Comparison of ENCODE assay signal across 12 mouse cellular contexts in genomic region chr11:114680291-114680690, GRCm38 (mm10). TPM values are rescaled to one million over a fixed set of nuclear protein-coding genes. Genes with fewer than 3 reads are reported as not detected.
DNase-seq lines count a peak whose midpoint lies in the region; ATAC-seq and TF ChIP-seq lines count a peak whose summit lies in the region.
"Had no signal": no experiment of that assay in that cellular context is flagged by ENCODE, and none has a peak within 500 bp of the region (broad histone marks: within the 10 kb centered on the region; RNA-seq: fewer than 3 reads in every experiment).

No protein-coding gene starts in this region.

- WGBS in liver, adult 2 months = 39% methylated on average over 10 of the region's 10 CpGs

- no peak overlapping the region for H3K9ac ChIP-seq in liver, adult 2 months (ENCODE audit: low read depth, low read length)
- H3K9ac ChIP-seq: forebrain, embryonic 15.5 days; intestine, embryonic 15.5 days had no signal

- DNase-seq in cerebellum, adult 11-12 months = peak; percentile 64
- DNase-seq in liver, adult 2 months (ENCODE audit: extremely low read depth, low read depth, low spot score) = peak; percentile 53
- DNase-seq in liver = no peak
- DNase-seq in kidney, postnatal 25 days = peak; percentile 67 to 78
- no peak for DNase-seq in Muller cell, postnatal 12 days (ENCODE audit: inconsistent ontology term)

- no peak overlapping the region for H3K4me3 ChIP-seq in liver, adult 2 months (ENCODE audit: insufficient read depth, low read depth, low read length)
- peak overlapping the region; percentile 29; the same call in 1 of the 2 replicates for H3K4me3 ChIP-seq in bone marrow macrophage, adult 2 months (ENCODE audit: insufficient read depth, low read length)
- H3K4me3 ChIP-seq: forebrain, embryonic 15.5 days; intestine, embryonic 15.5 days; myocyte had no signal

- peaks cover 61% of the 10 kb centered on the region for H3K4me1 ChIP-seq in liver, adult 2 months (ENCODE audit: control insufficient read depth, insufficient read depth, low read length)
- H3K4me1 ChIP-seq in bone marrow macrophage, adult 2 months (ENCODE audit: control insufficient read depth, insufficient read depth, low read length) = peaks cover 62% of the 10 kb centered on the region

- no peaks in the 10 kb centered on the region for H3K27me3 ChIP-seq in liver, adult 2 months (ENCODE audit: control insufficient read depth, insufficient read depth, low read length)
- H3K27me3 ChIP-seq: forebrain, embryonic 15.5 days; intestine, embryonic 15.5 days had no signal

- no peak overlapping the region for H3K27ac ChIP-seq in liver, adult 2 months (replicated peaks; ENCODE audit: insufficient read depth, low read depth, low read length)
- H3K27ac ChIP-seq in bone marrow macrophage, adult 2 months (ENCODE audit: insufficient read depth, low read depth, low read length) = peak overlapping the region; percentile 91
- H3K27ac ChIP-seq: forebrain, embryonic 15.5 days had no signal

- no peak for TF ChIP-seq POLR2A in liver, adult 2 months (IDR thresholded peaks at IDR 0.05; ENCODE audit: extremely low read depth, insufficient read depth, low read length)
- no peak for TF ChIP-seq POLR2A in bone marrow macrophage, adult 2 months (IDR thresholded peaks at IDR 0.05; ENCODE audit: borderline replicate concordance, low read depth, low read length)

- peaks cover 34% of the 10 kb centered on the region; the same call in 1 of the 2 replicates for H3K79me2 ChIP-seq in liver, adult 2 months (ENCODE audit: control insufficient read depth, insufficient read depth, low read length)

- H3K36me3 ChIP-seq in liver, adult 2 months (ENCODE audit: control insufficient read depth, insufficient read depth, low read length) = no peaks in the 10 kb centered on the region
- H3K36me3 ChIP-seq: forebrain, embryonic 15.5 days; intestine, embryonic 15.5 days had no signal

- TF ChIP-seq CTCF in liver, adult 2 months (IDR thresholded peaks at IDR 0.05; ENCODE audit: low read depth, low read length) = no peak
- no peak for TF ChIP-seq CTCF in bone marrow macrophage, adult 2 months (IDR thresholded peaks at IDR 0.05; ENCODE audit: low read depth, low read length)

- ATAC-seq in cerebellum, adult (ENCODE audit: insufficient number of reproducible peaks, low FRiP score, low TSS enrichment) = no peak
- no peak for ATAC-seq in CD4-positive, CD25-positive, alpha-beta regulatory T cell, adult 4 months
- ATAC-seq: forebrain, embryonic 15.5 days; intestine, embryonic 15.5 days had no signal

RNA-seq across cellular contexts. Expression of gene Ttyh2, which starts 5.1 kb away (rescaled TPM):
- total RNA-seq in liver, adult 2 months (2014; rRNA removed) = 25.6 and 42.6 TPM in 2 replicates
- 65.5 and 66.9 TPM in 2 replicates for polyA plus RNA-seq in liver, adult 2 months (2012; rRNA removed)
- polyA plus RNA-seq in bone marrow macrophage, adult 2 months (2012; ENCODE audit: insufficient read depth, insufficient read length, missing spikeins) = 29.6 and 37.5 TPM in 2 replicates
- 1 to 10 TPM; 2.9 to 4.1 TPM for polyA plus RNA-seq in CD4-positive, CD25-positive, alpha-beta regulatory T cell, adult 4 months (2017; shearing (Covaris generic))

RNA-seq across cellular contexts. Expression of gene Rpl38, which starts 12.0 kb away (rescaled TPM):
- 969 and 1,006 TPM in 2 replicates for total RNA-seq in liver, adult 2 months (2014; rRNA removed)
- 245 and 258 TPM in 2 replicates for polyA plus RNA-seq in liver, adult 2 months (2012; rRNA removed)
- 1,601 and 1,765 TPM in 2 replicates for polyA plus RNA-seq in bone marrow macrophage, adult 2 months (2012; ENCODE audit: insufficient read depth, insufficient read length, missing spikeins)
- 1,000 to 10,000 TPM in 1 of 2 experiments, 100 to 1,000 TPM in 1; 937 to 1,379 TPM for polyA plus RNA-seq in CD4-positive, CD25-positive, alpha-beta regulatory T cell, adult 4 months (2017; shearing (Covaris generic))

RNA-seq across cellular contexts. Expression of gene Dnaic2, which starts 46.9 kb away (rescaled TPM):
- total RNA-seq in liver, adult 2 months (2014; rRNA removed) = not detected in 2 replicates
- polyA plus RNA-seq in liver, adult 2 months (2012; rRNA removed) = 0.13 TPM in 1 of 2 replicates, not detected in the other
- polyA plus RNA-seq in bone marrow macrophage, adult 2 months (2012; ENCODE audit: insufficient read depth, insufficient read length, missing spikeins) = not detected in 2 replicates
- polyA plus RNA-seq in CD4-positive, CD25-positive, alpha-beta regulatory T cell, adult 4 months (2017; shearing (Covaris generic)) = not detected
- total RNA-seq: MEL had no signal

Comparison
In these comparisons a context has a peak if more than half of its experiments do, and no peak if none do; other contexts are left out.
1. DNase-seq: peak in cerebellum, adult 11-12 months (single experiment), liver, adult 2 months (single experiment) and kidney, postnatal 25 days (2 of 2); none in liver (single experiment) and Muller cell, postnatal 12 days (single experiment).